Mouse (Mus musculus): ENCODE results near the gene Plk2.
A peak's percentile ranks its signal among the peaks of the same experiment; 100 is the strongest.
"Not testable (repeated sequence)": the region's sequence is repeated elsewhere in the genome, so short reads cannot be mapped to it uniquely, and the experiment has no call there.

Plk2 gene

DNA sequence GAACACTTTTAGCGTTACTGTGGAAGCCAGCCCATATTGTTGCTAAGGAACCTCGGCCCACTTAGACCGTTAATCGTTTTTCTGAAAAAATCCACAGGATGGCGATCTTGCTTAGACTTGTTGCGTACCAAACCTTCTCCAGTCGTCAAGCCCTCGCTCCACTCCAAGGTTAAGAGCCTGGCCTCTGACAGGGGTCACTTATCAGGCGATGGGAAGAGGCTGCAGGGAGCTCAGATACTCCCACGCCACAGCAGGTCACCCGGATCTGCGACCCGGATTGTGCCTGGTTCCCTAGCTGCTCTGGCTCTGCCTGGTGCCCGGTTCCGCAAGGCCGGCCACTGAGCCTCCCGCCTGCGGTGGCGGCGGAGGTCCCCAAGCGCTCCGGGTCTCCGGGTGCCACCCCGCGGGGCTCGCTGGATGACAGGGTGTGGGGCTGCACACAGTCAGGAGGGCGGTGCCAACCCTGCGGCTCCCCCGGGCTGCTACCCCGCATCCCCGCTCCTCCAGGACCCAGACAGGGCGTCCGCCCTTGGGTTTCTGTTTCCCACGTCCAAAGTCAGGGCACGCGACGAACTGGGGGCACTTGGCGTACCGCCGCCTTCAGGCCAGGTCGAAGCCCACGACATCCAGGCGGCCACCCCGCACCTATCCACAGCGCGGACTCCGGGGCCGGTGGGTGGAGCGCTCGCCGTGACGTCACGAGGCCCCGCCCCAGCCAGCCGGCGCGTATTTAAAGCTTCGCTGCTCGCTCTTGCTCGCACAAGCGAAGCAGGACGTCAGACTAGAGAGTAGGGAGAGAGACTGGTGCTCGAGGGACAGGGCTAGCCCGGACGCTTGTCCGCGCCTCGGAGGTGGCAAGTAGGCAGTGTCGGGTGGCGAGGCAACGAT is at the start of gene Plk2:
Plk2 (plus strand) TSS at position 756 of the 888 bp plus-strand sequence.
- DNase-seq (ENCODE audit: low read depth) = peak; percentile 94

DNA sequence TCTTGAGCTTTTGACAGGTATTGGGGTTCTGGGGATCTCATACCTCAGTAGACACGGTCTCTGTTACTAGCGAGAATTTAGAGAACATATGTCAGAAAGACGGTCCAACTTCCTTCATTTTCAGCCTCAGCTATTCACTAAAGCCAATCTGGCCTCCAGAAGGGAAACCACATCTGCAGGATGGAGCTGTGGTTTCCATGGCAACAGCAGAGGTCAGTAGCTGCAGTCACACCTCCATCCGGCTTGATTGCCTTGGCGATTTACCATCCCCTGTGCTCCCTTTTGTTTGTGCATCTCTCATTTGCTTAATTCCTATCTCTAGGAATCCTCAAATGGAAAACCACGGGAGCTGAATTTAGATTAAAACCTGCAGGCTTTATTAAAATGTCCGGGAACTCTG is 48.1 kb upstream of the Plk2 start:
- DNase-seq (ENCODE audit: low read depth) = no peak

DNA sequence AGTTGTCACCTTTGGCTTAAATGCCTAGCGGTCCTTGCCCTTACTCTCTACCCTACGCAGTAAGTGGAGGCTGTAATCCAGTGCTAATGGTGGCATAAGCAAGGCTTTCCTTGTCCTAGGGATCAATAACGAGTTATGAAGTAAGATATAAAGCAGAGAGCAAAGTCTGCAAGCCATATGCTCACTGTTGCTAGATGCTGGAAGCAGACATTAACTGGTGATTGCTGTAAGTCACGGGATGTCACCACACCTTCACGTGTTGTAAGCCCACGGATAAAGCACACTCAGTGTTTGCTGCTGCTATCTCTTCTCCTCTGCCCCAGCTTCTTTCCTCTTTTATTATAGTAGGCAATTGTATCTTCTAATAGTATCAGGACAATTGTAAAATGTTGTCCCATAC is 43.8 kb upstream of the Plk2 start:
- DNase-seq (ENCODE audit: low read depth) = no peak

DNA sequence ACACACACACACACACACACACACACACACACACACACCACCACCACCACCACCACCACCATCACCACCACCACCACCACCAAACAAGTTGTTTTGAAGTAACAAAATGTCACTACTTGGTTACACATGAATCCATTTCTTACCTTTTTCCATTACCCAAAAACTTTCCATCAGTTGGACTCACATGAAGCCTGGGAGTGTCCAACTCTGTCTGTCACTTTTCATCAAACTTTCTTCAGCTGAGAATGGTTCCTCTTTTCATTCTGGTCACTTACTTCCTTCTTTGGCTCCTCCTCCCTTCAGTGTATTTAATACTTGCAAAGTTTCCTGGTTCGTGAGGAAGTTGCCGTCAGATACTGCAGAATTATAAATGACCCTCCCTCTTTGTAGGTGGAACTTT is 37.9 kb upstream of the Plk2 start, which contains the start of gene Gapt:
Gapt (minus strand) TSS at position 259 of the 400 bp plus-strand sequence.
- no peak for DNase-seq (ENCODE audit: low read depth)

DNA sequence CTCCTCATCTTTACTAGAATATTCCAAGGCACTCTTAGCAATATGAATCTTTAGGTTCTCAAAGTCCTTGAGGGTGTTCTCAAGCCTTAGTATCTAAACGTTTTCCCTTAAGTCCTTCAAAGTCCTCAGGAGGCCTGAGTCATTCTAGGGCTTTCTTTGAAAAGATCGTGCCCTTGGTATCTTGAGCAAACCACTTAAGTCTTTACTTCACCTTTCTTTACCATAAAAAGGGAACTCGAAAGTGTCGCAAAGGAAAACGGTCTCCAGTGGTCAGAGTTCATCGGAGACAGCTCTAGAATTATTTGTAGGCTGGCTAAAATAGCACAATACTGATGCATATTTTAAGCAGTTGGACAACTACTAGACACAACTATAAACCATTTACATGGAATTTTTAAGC is 31.1 kb upstream of the Plk2 start:
- DNase-seq (ENCODE audit: low read depth) = no peak

DNA sequence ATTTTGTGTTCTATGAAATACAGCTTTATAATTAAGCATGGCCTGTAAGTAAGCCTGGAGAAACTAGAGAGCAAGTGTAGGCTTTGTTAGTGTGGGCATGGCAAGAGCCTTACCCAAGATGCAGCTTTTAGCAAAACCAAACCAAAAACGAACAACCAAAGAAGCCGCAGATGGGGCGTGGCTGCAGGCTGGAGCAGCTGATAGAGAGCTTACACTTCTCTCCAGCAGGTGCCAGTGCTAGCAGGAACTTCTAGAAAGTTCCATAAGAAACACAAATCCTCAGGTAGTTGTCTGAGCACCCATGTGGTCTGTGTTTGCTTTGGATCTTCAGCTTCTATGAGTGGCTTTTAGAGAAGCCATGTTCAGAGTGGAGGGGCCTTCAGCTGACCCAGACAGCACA is 28.4 kb upstream of the Plk2 start:
- DNase-seq (ENCODE audit: low read depth) = no peak

- DNase-seq (ENCODE audit: low read depth) = no peak
Measured at GRCm38 (mm10) chr13:110367961-110368555, 26.8 kb upstream of the Plk2 start.

DNA sequence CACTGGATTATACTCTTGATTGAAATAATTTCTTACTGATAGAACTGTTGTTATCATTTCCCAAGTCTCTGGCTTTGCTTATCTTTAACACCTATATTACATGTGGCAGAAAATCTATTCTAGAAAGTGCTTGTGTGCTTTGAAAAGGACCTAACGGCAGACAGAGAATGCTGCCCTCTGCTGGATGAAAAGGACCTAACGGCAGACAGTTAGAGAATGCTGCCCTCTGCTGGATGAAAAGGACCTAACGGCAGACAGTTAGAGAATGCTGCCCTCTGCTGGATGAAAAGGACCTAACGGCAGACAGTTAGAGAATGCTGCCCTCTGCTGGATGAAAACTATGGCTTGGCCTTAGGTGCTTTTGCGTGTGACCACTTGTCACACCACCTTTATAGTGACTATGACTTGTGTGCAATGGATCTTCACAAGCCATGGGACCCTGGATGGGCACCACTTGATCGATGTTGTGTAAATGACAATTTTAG is 26.2 kb upstream of the Plk2 start:
- peak; percentile 80 for DNase-seq (ENCODE audit: low read depth)

- DNase-seq (ENCODE audit: low read depth) = no peak
Measured at GRCm38 (mm10) chr13:110369673-110370072, 25.2 kb upstream of the Plk2 start.

GRCm38 (mm10) chr13:110382447-110382901 is 12.4 kb upstream of the Plk2 start:
- peak; percentile 82 for DNase-seq (ENCODE audit: low read depth)

DNA sequence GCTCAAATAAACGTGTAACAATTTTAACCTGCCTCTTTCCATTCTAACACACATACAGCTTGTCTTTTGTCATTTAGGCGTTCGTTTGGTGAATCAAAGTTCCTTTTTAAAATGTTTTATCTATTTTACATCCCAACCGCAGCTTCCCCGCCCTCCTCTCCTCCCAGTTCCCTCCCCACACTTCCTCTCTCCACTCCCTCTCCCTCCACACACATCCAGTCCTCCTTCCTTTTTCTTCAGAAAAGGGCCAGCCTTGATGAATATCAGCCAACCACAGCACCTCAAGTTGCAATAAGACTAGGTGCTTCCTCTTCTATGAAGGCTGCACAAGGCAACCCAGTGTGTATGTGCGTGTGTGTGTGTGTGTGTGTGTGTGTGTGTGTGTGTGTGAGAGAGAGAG is 10.3 kb upstream of the Plk2 start:
- DNase-seq (ENCODE audit: low read depth) = no peak

GRCm38 (mm10) chr13:110392210-110392609 is 2.6 kb upstream of the Plk2 start:
- DNase-seq (ENCODE audit: low read depth) = peak; percentile 79

DNA sequence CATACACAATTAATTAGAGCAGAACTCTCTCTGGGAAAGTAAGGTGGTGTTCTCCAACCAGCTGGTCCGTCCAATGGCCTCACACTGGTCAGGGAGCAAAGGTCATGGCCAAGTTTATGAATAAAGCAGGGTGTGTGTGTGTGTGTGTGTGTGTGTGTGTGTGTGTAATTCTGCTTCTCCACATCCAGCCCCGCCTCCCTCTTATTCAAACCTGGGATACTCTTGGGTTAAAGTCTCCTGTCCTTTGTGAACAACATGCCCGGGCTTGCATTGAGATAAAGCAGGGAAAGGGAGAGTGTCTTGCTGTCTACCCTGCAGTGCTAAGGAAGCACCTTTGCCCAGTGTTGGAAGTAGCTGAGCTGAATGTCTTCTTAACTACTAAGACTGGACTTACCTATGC is 2.2 kb upstream of the Plk2 start:
- DNase-seq (ENCODE audit: low read depth) = no peak

GRCm38 (mm10) chr13:110395179-110395794 is 441 bp downstream of the Plk2 start:
- no peak for DNase-seq (ENCODE audit: low read depth)

DNA sequence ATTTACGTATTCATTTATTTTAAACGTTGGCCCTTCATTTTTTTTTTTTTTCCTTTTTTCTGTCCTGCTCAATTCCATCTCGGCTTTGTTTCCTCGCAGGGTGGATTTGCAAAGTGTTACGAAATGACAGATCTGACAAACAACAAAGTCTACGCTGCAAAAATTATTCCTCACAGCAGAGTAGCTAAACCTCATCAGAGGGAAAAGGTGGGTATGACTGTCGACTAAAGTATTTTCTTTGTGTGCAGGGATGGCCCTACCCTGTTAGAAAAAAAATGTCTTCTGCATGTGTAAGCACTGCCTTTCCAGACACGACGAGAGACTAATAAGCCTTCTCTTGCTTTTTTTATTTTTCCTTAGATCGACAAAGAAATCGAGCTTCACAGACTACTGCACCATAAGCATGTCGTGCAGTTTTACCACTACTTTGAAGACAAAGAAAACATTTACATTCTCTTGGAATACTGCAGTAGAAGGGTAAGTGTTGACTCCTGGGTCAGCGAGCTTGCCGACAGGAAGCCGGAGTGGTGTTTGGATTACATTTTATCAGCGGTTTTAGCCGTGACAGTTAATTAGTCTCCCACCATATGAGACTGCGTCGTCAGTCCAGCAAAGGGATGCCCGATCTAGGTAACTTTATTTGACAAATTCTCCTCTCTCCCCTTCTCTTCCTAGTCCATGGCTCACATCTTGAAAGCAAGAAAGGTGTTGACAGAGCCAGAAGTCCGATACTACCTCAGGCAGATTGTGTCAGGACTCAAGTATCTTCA is 1.3 kb downstream of the Plk2 start:
- DNase-seq (ENCODE audit: low read depth) = peak; percentile 16

- DNase-seq (ENCODE audit: low read depth) = no peak
Measured at GRCm38 (mm10) chr13:110397750-110398149, 2.9 kb downstream of the Plk2 start.

GRCm38 (mm10) chr13:110398513-110399270 is 3.8 kb downstream of the Plk2 start:
- no peak for DNase-seq (ENCODE audit: low read depth)

DNA sequence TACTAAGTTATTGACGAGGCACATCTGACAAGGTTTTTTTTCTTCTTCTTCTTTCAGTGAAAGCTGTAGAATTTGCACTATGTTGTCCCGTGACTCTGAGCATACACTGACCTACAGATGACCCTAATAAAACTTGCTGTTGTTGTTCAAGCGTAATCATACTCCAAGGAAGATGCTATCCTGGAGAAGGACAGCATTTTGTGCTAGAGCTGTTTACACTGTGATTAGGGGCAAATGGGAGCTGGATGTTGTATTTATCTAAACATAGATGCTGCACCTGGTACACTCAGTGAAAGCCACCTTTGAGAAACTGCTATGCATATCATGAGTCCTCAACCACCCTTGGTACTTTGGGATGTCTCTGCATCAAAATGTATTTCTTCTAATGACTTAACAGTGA is 6.6 kb downstream of the Plk2 start:
- no peak for DNase-seq (ENCODE audit: low read depth)

GRCm38 (mm10) chr13:110401877-110402276 is 7.0 kb downstream of the Plk2 start:
- no peak for DNase-seq (ENCODE audit: low read depth)

- DNase-seq (ENCODE audit: low read depth) = no peak
Measured at GRCm38 (mm10) chr13:110404059-110404458, 9.2 kb downstream of the Plk2 start.

DNA sequence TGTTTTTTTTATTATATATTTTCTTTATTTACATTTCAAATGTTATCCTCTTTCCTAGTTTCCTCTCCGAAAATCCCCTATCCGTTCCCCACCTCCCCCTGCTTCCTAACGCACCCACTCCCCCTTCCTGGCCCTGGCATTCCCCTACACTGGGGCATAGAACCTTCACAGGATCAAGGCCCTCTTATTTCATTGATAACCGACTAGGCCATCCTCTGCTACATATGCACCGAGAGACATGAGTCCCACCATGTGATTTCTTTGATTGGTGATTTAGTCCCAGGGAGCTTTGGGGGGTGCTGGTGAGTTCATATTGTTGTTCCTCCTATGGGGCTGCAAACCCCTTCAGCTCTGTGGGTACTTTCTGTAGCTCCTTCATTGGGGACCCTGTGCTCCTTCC is 9.8 kb downstream of the Plk2 start:
- not testable (repeated sequence) for DNase-seq (ENCODE audit: low read depth)

Data from naive thymus-derived CD4-positive, alpha-beta T cell, adult 2 months (primary cell).